Mouse (Mus musculus): Measurements from ENCODE around the gene Col11a2. TPM values are rescaled to one million over a fixed set of nuclear protein-coding genes. Genes with fewer than 3 reads are reported as not detected.
A peak's percentile ranks its signal among the peaks of the same experiment; 100 is the strongest.

Gene Col11a2
- polyA plus RNA-seq, 1 experiment from 2014 or later = 0.13 TPM

DNA sequence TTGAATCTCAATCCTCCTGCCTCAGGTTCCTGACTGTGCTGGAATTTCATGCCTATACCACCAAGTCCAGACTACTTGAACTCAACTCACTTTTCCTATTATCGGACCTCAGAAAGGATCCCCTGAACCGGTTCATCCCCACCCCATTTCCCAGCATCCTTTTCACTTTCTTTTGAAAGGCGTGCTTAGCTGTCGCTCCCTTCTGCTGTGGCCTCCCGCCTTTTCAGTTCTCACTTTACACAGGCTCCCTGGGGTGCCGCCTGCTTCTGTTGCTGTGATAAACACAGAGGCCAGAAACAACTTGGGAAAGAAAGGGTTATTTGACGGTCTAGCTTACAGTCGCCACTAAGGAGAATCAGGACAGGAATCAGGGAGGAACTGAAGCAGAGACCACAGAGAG is 43.9 kb downstream of the Col11a2 start:
- Histone ChIP-seq H3K4me2 (replicated peaks; ENCODE audit: low read depth) (no peak overlapping the region), H3K36me3 (ENCODE audit: control insufficient read depth, insufficient read depth) (no peaks in the 10 kb centered on the region), H3K4me3 (ENCODE audit: low read depth, low read length) (no peak overlapping the region), H3K9me3 (ENCODE audit: control insufficient read depth) (no peaks in the 10 kb centered on the region), H3K4me1 (replicated peaks; ENCODE audit: control insufficient read depth, insufficient read depth, low read length) (no peaks in the 10 kb centered on the region), H3K27ac (ENCODE audit: low read depth, low read length) (no peak overlapping the region), H3K27me3 (replicated peaks; ENCODE audit: control insufficient read depth, insufficient read depth, low read length) (no peaks in the 10 kb centered on the region), H3K9ac (ENCODE audit: low read depth, low read length) (no peak overlapping the region)
- 10% methylated on average over 8 of the region's 8 CpGs for WGBS
- no peak for TF ChIP-seq CTCF (IDR thresholded peaks at IDR 0.05; ENCODE audit: low read depth)
- no peak for ATAC-seq

DNA sequence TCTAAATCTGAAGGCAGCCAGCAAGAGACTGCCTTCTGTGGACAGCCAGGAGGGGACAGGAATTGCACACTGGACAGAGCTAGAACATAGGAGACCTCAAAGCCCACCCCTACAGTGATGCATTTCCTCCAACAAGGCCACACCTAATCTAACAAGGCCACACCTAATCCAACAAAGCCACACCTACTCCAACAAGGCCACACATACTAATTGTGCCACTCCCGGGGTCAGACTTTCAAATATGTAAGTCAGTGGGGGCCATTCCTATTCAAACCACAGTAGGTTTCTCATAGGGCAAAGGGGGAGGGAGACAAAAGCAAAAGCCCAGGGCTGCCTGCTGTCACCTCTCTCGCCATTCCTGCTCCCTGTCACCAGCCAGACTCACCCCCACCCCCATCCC is 48.1 kb downstream of the Col11a2 start:
- Histone ChIP-seq H3K4me2 (replicated peaks; ENCODE audit: low read depth) (no peak overlapping the region), H3K9ac (ENCODE audit: low read depth, low read length) (no peak overlapping the region), H3K27me3 (replicated peaks; ENCODE audit: control insufficient read depth, insufficient read depth, low read length) (no peaks in the 10 kb centered on the region), H3K36me3 (ENCODE audit: control insufficient read depth, insufficient read depth) (no peaks in the 10 kb centered on the region), H3K4me3 (ENCODE audit: low read depth, low read length) (no peak overlapping the region), H3K4me1 (replicated peaks; ENCODE audit: control insufficient read depth, insufficient read depth, low read length) (no peaks in the 10 kb centered on the region), H3K27ac (ENCODE audit: low read depth, low read length) (no peak overlapping the region), H3K9me3 (ENCODE audit: control insufficient read depth) (no peaks in the 10 kb centered on the region)
- TF ChIP-seq CTCF (IDR thresholded peaks at IDR 0.05; ENCODE audit: low read depth) = no peak
- no peak for ATAC-seq
- WGBS = 59% methylated on average over 2 of the region's 2 CpGs

DNA sequence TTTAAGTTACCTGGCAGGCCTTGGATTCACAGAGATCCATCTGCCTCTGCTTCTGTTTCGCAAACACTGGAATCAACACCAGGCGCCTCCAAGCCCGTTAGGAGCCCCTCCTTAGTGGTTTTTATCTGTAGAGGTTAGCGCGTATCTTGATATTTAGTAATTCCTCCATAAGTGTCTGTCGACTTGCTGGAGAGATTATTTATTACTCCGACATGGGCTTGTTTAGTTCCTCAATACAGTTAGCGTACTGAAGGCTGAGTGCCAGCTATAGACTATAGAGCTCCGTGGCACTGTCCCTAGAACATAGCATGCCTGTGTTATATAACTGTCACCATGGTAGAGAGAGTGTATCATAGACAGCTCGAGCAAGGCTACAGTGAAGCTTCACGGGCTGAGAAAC is 48.9 kb downstream of the Col11a2 start:
- Histone ChIP-seq H3K27ac (ENCODE audit: low read depth, low read length) (no peak overlapping the region), H3K4me2 (replicated peaks; ENCODE audit: low read depth) (no peak overlapping the region), H3K36me3 (ENCODE audit: control insufficient read depth, insufficient read depth) (no peaks in the 10 kb centered on the region), H3K4me1 (replicated peaks; ENCODE audit: control insufficient read depth, insufficient read depth, low read length) (no peaks in the 10 kb centered on the region), H3K4me3 (ENCODE audit: low read depth, low read length) (no peak overlapping the region), H3K9me3 (ENCODE audit: control insufficient read depth) (no peaks in the 10 kb centered on the region), H3K9ac (ENCODE audit: low read depth, low read length) (no peak overlapping the region), H3K27me3 (replicated peaks; ENCODE audit: control insufficient read depth, insufficient read depth, low read length) (no peaks in the 10 kb centered on the region)
- 61% methylated on average over 11 of the region's 11 CpGs for WGBS
- no peak for TF ChIP-seq CTCF (IDR thresholded peaks at IDR 0.05; ENCODE audit: low read depth)
- no peak for ATAC-seq

DNA sequence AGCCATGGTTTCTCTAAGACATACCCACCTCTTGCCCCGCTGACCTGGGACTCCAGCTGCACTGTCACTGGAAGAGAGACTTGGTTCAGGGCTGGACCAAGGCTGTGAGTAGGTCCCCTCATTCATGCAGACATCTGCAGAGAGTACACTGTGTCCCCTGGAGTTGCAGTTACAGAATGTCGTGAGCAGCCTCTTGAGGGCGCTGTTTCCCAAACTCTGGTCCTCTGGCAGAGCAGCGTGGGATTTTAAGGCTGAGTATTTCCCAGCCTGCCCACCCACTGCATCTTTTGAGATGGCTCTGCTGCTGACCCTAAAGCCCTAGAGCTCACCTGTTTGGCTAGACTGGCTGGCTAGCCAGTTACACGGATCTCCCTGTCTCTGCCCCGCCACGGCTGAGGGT is 51.7 kb downstream of the Col11a2 start:
- no peaks in the 10 kb centered on the region for H3K9me3 ChIP-seq (ENCODE audit: control insufficient read depth)
- H3K9ac ChIP-seq (ENCODE audit: low read depth, low read length) = no peak overlapping the region
- 60% methylated on average over 7 of the region's 7 CpGs for WGBS
- H3K27me3 ChIP-seq (replicated peaks; ENCODE audit: control insufficient read depth, insufficient read depth, low read length) = no peaks in the 10 kb centered on the region
- H3K36me3 ChIP-seq (ENCODE audit: control insufficient read depth, insufficient read depth) = no peaks in the 10 kb centered on the region
- no peak overlapping the region for H3K27ac ChIP-seq (ENCODE audit: low read depth, low read length)
- peak; percentile 63 for TF ChIP-seq CTCF (IDR thresholded peaks at IDR 0.05; ENCODE audit: low read depth)
- H3K4me2 ChIP-seq (replicated peaks; ENCODE audit: low read depth) = no peak overlapping the region
- no peak for ATAC-seq
- no peaks in the 10 kb centered on the region for H3K4me1 ChIP-seq (replicated peaks; ENCODE audit: control insufficient read depth, insufficient read depth, low read length)
- no peak overlapping the region for H3K4me3 ChIP-seq (ENCODE audit: low read depth, low read length)

DNA sequence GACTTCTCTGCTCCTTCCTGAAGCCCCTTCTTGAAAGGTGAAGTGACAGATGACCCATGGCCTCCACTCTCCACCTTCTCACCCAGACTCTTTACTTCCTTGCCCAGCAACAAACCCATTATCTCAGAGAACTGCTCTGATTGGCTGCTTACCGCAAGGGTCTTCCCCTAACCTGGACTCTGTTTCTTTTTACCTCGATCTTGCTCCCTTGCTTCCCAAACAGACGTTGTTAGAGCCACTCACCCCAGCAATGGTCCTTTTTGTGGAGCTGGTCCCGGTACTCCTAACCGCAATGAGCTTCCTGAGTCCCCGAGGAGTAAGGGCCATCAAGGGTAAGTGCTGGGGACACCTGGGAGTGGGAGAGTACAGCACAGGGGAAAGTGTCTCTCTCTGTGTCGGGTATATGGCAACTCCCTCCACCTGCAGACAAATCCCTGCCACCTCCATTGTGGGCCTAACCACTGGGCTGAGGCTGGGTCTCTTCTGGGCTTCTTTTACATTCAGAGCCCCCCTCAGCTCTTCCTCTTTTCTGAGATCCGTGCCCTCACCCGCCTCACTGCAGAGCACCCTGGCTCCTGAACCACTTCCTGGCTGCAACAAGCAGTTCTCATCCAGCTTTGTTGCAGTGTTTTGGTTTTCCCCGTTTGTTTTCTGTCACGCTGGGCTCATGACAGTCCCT is 53.1 kb downstream of the Col11a2 start, which contains the start of gene H2-Oa:
TSS of gene H2-Oa (plus strand) at position 144 of the 679 bp plus-strand sequence.
- Histone ChIP-seq H3K9me3 (ENCODE audit: control insufficient read depth) (no peaks in the 10 kb centered on the region), H3K4me2 (replicated peaks; ENCODE audit: low read depth) (no peak within 1 kb of the TSS), H3K4me1 (replicated peaks; ENCODE audit: control insufficient read depth, insufficient read depth, low read length) (no peaks in the 10 kb centered on the region), H3K27me3 (replicated peaks; ENCODE audit: control insufficient read depth, insufficient read depth, low read length) (no peaks in the 10 kb centered on the region), H3K36me3 (ENCODE audit: control insufficient read depth, insufficient read depth) (no peaks in the 10 kb centered on the region), H3K27ac (ENCODE audit: low read depth, low read length) (no peak within 1 kb of the TSS), H3K9ac (ENCODE audit: low read depth, low read length) (no peak within 1 kb of the TSS), H3K4me3 (ENCODE audit: low read depth, low read length) (no peak within 1 kb of the TSS)
- no peak for TF ChIP-seq CTCF (IDR thresholded peaks at IDR 0.05; ENCODE audit: low read depth)
- WGBS = 43% methylated on average over 11 of the region's 11 CpGs
- no peak for ATAC-seq

DNA sequence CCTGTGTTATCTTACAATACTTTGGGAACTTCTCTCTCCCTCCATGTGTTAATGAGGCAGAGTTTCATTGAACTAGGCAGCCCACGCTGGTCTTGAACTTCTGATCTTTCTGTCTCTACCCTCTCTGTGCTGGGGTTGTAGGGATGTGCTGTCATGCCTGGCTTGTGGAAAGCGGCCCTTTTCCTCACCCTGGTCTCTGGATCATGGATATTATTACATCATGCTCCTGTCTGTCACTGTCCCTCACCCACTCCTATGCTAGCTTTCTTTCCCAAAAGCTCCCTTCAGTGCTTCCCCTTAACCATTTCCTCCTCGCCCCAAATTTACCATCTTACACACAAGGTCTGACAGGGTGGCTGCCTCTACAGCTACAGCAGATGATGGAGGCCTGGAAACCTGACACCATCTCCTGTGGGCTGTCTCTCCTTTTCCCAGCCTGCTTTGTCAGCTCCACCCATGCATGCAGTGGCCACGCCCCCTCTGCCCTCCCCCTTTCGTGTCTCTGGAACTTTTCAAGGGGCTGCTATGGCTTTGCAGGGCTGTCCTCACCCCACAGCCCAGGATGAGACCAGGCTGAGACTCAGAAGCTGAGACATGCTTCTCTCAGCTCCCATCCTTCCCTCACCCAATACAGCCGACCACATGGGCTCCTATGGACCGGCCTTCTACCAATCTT is 54.1 kb downstream of the Col11a2 start:
- no peak for TF ChIP-seq CTCF (IDR thresholded peaks at IDR 0.05; ENCODE audit: low read depth)
- Histone ChIP-seq H3K27me3 (replicated peaks; ENCODE audit: control insufficient read depth, insufficient read depth, low read length) (no peaks in the 10 kb centered on the region), H3K4me3 (ENCODE audit: low read depth, low read length) (no peak overlapping the region), H3K9ac (ENCODE audit: low read depth, low read length) (no peak overlapping the region), H3K36me3 (ENCODE audit: control insufficient read depth, insufficient read depth) (no peaks in the 10 kb centered on the region), H3K9me3 (ENCODE audit: control insufficient read depth) (no peaks in the 10 kb centered on the region), H3K4me2 (replicated peaks; ENCODE audit: low read depth) (no peak overlapping the region), H3K4me1 (replicated peaks; ENCODE audit: control insufficient read depth, insufficient read depth, low read length) (no peaks in the 10 kb centered on the region), H3K27ac (ENCODE audit: low read depth, low read length) (no peak overlapping the region)
- 37% methylated on average over 7 of the region's 7 CpGs for WGBS
- no peak for ATAC-seq

Measured in intestine, postnatal 0 days (tissue).